Mouse (Mus musculus): ENCODE results near the gene Clpb.

The Clpb gene

GRCm38 (mm10) chr7:101676033-101676761 lies 12.8 kb downstream of the Clpb start:
- no peak for DNase-seq

GRCm38 (mm10) chr7:101676762-101677308 lies 13.4 kb downstream of the Clpb start:
- DNase-seq, result no peak

- peak; percentile 69 to 70 for DNase-seq
Observed at GRCm38 (mm10) chr7:101679591-101679990, 16.2 kb downstream of the Clpb start.

- no peak for DNase-seq
Observed at GRCm38 (mm10) chr7:101680961-101681360, 17.5 kb downstream of the Clpb start.

GRCm38 (mm10) chr7:101681565-101682071 lies 18.2 kb downstream of the Clpb start:
- DNase-seq, result no peak

- DNase-seq, result no peak
Observed at GRCm38 (mm10) chr7:101682886-101683285, 19.5 kb downstream of the Clpb start.

- DNase-seq, result no peak
Observed at GRCm38 (mm10) chr7:101683976-101684630, 20.7 kb downstream of the Clpb start.

- no peak for DNase-seq
Observed at GRCm38 (mm10) chr7:101684671-101685070, 21.2 kb downstream of the Clpb start.

- DNase-seq, result no peak
Observed at GRCm38 (mm10) chr7:101687144-101687543, 23.7 kb downstream of the Clpb start.

- no peak for DNase-seq
Observed at GRCm38 (mm10) chr7:101690471-101690870, 27.0 kb downstream of the Clpb start.

- no peak for DNase-seq
Observed at GRCm38 (mm10) chr7:101691863-101692262, 28.4 kb downstream of the Clpb start.

GRCm38 (mm10) chr7:101692446-101692845 lies 29.0 kb downstream of the Clpb start:
- DNase-seq, result no peak

- no peak for DNase-seq
Observed at GRCm38 (mm10) chr7:101695483-101695882, 32.0 kb downstream of the Clpb start.

- DNase-seq, result no peak
Observed at GRCm38 (mm10) chr7:101696931-101697723, 33.7 kb downstream of the Clpb start.

GRCm38 (mm10) chr7:101700296-101700695 lies 36.9 kb downstream of the Clpb start:
- no peak for DNase-seq

GRCm38 (mm10) chr7:101702706-101703105 lies 39.3 kb downstream of the Clpb start:
- no peak for DNase-seq

GRCm38 (mm10) chr7:101709586-101709985 lies 46.2 kb downstream of the Clpb start:
- no peak for DNase-seq

GRCm38 (mm10) chr7:101710236-101710635 lies 46.8 kb downstream of the Clpb start:
- no peak for DNase-seq

GRCm38 (mm10) chr7:101713828-101714400 lies 50.5 kb downstream of the Clpb start:
- no peak for DNase-seq

- DNase-seq, result no peak
Observed at GRCm38 (mm10) chr7:101715041-101715551, 51.7 kb downstream of the Clpb start.

- no peak for DNase-seq
Observed at GRCm38 (mm10) chr7:101720356-101720755, 56.9 kb downstream of the Clpb start.

- DNase-seq, result peak; percentile 19 to 20
Observed at GRCm38 (mm10) chr7:101725081-101725480, 61.6 kb downstream of the Clpb start.

- DNase-seq, result no peak
Observed at GRCm38 (mm10) chr7:101726980-101727379, 63.5 kb downstream of the Clpb start.

Data from B cell, adult 2 months (primary cell).